Mouse (Mus musculus): ENCODE data around the gene 1600014C23Rik. TPM values are rescaled to one million over a fixed set of nuclear protein-coding genes. Genes with fewer than 3 reads are reported as not detected.
A peak's percentile ranks its signal among the peaks of the same experiment; 100 is the strongest.

1600014C23Rik gene
- polyA plus RNA-seq, 1 experiment = not detected

DNA sequence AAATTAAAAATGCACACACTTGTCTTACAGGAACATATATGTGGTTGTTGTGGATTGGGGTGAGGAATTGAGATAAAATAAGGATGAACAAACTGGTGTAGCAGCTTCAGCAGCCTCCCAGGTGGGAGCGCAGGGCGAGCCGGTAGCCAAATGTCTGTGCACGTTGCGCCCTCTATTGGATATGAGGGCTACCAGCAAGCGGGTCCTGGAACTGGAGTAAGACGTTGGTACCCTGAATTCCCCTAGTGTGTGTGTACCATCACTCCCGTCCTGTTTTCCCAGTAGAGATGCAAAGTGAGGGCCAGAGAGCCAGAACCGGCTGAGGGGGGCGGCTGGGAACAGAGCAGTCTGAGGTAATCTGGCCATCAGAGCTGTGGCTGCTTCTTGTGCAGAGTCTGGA lies 15.3 kb downstream of the 1600014C23Rik start:
- H3K4me1 ChIP-seq (ENCODE audit: control insufficient read depth, insufficient read depth, insufficient read length) = no peaks in the 10 kb centered on the region
- no peaks in the 10 kb centered on the region for H3K36me3 ChIP-seq (ENCODE audit: control insufficient read depth, insufficient read depth, low read length)
- TF ChIP-seq CTCF (IDR thresholded peaks at IDR 0.05; ENCODE audit: extremely low read depth, insufficient read depth, insufficient read length, insufficient replicate concordance) (peak; percentile 77; the same call in 1 of the 2 replicates), POLR2A (IDR thresholded peaks at IDR 0.05; ENCODE audit: low read depth, low read length) (no peak)
- peak; percentile 21 to 67 for DNase-seq (ENCODE audit: low read depth in 1 of 2, low spot score in 2 of 2)
- H3K27ac ChIP-seq (ENCODE audit: insufficient read depth, low read length) = no peak overlapping the region
- WGBS = 4% methylated on average over 10 of the region's 10 CpGs
- no peaks in the 10 kb centered on the region for H3K27me3 ChIP-seq (ENCODE audit: control insufficient read depth, insufficient read depth, low read length)
- H3K4me3 ChIP-seq (ENCODE audit: extremely low read depth, insufficient read depth, insufficient read length) = no peak overlapping the region

DNA sequence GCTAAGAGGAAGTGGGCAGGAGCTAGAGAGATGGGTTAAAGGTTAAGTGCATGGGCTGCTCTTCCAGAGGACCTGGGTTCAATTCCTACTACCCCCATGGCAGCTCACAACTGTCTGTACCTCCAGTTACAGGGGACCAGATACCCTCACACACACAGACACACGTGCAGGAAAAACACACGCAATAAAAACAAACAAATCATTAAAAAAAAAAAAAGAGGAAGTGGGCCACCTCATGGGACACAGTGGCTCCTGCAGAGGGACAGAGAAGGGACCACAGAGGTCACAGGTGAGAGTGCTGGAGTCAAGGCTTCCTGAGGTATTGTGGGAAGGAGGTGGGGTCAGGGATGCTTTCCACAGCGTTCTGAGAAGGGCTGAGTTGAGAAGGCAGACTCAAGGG lies 22.1 kb downstream of the 1600014C23Rik start:
- Histone ChIP-seq H3K27me3 (ENCODE audit: control insufficient read depth, insufficient read depth, low read length) (no peaks in the 10 kb centered on the region), H3K4me3 (ENCODE audit: extremely low read depth, insufficient read depth, insufficient read length) (no peak overlapping the region), H3K27ac (ENCODE audit: insufficient read depth, low read length) (no peak overlapping the region), H3K36me3 (ENCODE audit: control insufficient read depth, insufficient read depth, low read length) (no peaks in the 10 kb centered on the region), H3K4me1 (ENCODE audit: control insufficient read depth, insufficient read depth, insufficient read length) (no peaks in the 10 kb centered on the region)
- TF ChIP-seq POLR2A (IDR thresholded peaks at IDR 0.05; ENCODE audit: low read depth, low read length) = no peak
- TF ChIP-seq CTCF (IDR thresholded peaks at IDR 0.05; ENCODE audit: extremely low read depth, insufficient read depth, insufficient read length, insufficient replicate concordance) = no peak
- DNase-seq (ENCODE audit: low read depth in 1 of 2, low spot score in 2 of 2) = no peak
- 12% methylated on average over 3 of the region's 3 CpGs for WGBS

DNA sequence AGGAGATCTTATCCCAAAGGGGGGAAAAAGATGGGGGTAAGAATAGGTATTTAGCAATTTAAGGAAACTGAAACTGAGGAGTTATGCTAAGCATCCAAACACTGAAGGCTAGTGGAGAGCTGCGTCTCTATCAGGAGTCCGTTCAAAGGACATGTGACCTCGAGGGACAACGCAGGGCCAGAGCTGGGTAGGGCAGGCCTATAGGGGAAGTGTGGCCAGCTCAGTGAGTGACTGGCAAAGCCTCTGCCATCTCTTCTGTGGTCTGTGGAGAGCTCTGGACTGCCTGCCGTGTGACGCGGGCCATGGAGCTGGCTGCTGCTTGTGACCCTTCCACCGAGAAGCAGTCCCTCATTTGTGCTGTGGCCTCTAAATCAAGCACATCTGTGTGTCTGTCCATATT lies 23.2 kb downstream of the 1600014C23Rik start:
- Histone ChIP-seq H3K36me3 (ENCODE audit: control insufficient read depth, insufficient read depth, low read length) (no peaks in the 10 kb centered on the region), H3K27ac (ENCODE audit: insufficient read depth, low read length) (no peak overlapping the region), H3K27me3 (ENCODE audit: control insufficient read depth, insufficient read depth, low read length) (no peaks in the 10 kb centered on the region), H3K4me3 (ENCODE audit: extremely low read depth, insufficient read depth, insufficient read length) (no peak overlapping the region), H3K4me1 (ENCODE audit: control insufficient read depth, insufficient read depth, insufficient read length) (no peaks in the 10 kb centered on the region)
- TF ChIP-seq CTCF (IDR thresholded peaks at IDR 0.05; ENCODE audit: extremely low read depth, insufficient read depth, insufficient read length, insufficient replicate concordance) (no peak), POLR2A (IDR thresholded peaks at IDR 0.05; ENCODE audit: low read depth, low read length) (no peak)
- 52% methylated on average over 8 of the region's 8 CpGs for WGBS
- no peak for DNase-seq (ENCODE audit: low read depth in 1 of 2, low spot score in 2 of 2)

DNA sequence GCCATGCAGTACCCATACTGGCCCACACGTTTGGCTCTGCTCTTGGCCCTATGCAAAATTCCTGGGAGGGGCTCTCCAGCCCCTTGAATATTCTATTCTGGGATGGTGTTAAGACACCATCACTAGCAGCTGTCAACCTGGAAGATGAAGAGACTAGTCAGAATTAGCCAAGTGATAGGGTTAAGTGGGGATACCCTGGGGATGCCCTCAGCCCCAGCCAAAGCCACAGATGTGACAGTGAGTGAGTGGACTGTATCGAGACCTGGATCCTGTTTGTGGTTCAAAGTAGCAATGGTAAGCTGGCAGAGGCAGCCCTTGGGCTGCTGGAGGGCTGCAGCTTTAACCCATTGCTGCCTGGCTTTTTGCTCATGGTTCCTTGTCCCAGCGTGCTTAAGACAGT lies 23.8 kb downstream of the 1600014C23Rik start:
- 37% methylated on average over 3 of the region's 3 CpGs for WGBS
- Histone ChIP-seq H3K27ac (ENCODE audit: insufficient read depth, low read length) (no peak overlapping the region), H3K27me3 (ENCODE audit: control insufficient read depth, insufficient read depth, low read length) (no peaks in the 10 kb centered on the region), H3K4me3 (ENCODE audit: extremely low read depth, insufficient read depth, insufficient read length) (no peak overlapping the region), H3K36me3 (ENCODE audit: control insufficient read depth, insufficient read depth, low read length) (no peaks in the 10 kb centered on the region), H3K4me1 (ENCODE audit: control insufficient read depth, insufficient read depth, insufficient read length) (no peaks in the 10 kb centered on the region)
- TF ChIP-seq CTCF (IDR thresholded peaks at IDR 0.05; ENCODE audit: extremely low read depth, insufficient read depth, insufficient read length, insufficient replicate concordance) (no peak), POLR2A (IDR thresholded peaks at IDR 0.05; ENCODE audit: low read depth, low read length) (no peak)
- DNase-seq (ENCODE audit: low read depth in 1 of 2, low spot score in 2 of 2) = no peak

DNA sequence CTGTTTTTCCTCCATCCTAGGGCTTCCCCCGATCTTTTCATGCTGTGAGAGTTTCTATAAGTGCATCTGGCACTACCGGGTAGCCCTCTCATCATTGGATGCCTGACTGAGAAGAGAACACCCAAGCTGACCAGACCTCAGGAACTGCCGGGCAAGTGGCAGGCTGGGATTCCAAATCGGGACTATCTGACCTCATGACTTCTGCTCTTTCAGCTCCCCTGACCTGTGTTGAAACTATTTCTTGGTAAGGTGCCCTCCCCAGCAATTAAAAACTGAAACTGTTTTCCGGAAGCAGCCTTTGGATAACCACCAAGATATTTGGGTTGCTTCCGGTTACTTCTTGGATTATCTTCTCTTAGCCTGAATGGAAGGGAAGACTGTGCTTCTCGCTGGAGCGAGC lies 25.5 kb downstream of the 1600014C23Rik start:
- no peak for TF ChIP-seq CTCF (IDR thresholded peaks at IDR 0.05; ENCODE audit: extremely low read depth, insufficient read depth, insufficient read length, insufficient replicate concordance)
- TF ChIP-seq POLR2A (IDR thresholded peaks at IDR 0.05; ENCODE audit: low read depth, low read length) = no peak
- WGBS = 80% methylated on average over 8 of the region's 8 CpGs
- no peak overlapping the region for H3K27ac ChIP-seq (ENCODE audit: insufficient read depth, low read length)

DNA sequence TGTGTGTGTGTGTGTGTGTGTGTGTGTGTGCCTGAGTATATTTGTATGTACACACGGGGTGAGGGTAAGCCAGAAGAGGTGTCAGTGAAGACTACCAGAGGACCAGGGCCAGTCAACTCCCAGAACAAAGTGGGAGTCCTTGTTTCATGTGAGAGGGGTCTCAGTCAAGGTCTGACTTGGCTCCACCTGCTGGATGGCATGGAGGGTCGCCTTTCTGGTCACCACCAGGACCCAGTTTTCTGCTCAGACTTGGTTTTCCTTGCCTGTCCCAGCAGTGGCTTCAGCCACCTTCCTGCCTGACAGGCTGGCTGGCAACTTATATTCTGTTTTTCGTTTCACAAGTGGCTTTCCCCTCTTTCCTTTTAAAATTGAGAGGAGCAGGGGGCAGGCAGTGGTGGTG lies 26.3 kb downstream of the 1600014C23Rik start:
- Histone ChIP-seq H3K27me3 (ENCODE audit: control insufficient read depth, insufficient read depth, low read length) (no peaks in the 10 kb centered on the region), H3K4me1 (ENCODE audit: control insufficient read depth, insufficient read depth, insufficient read length) (no peaks in the 10 kb centered on the region), H3K4me3 (ENCODE audit: extremely low read depth, insufficient read depth, insufficient read length) (no peak overlapping the region), H3K27ac (ENCODE audit: insufficient read depth, low read length) (no peak overlapping the region), H3K36me3 (ENCODE audit: control insufficient read depth, insufficient read depth, low read length) (no peaks in the 10 kb centered on the region)
- 42% methylated on average over 3 of the region's 3 CpGs for WGBS
- no peak for DNase-seq (ENCODE audit: low read depth in 1 of 2, low spot score in 2 of 2)
- TF ChIP-seq CTCF (IDR thresholded peaks at IDR 0.05; ENCODE audit: extremely low read depth, insufficient read depth, insufficient read length, insufficient replicate concordance) = no peak
- no peak for TF ChIP-seq POLR2A (IDR thresholded peaks at IDR 0.05; ENCODE audit: low read depth, low read length)

More for the DNA sequence above, 25.5 kb downstream of the 1600014C23Rik start:
- no peak overlapping the region for H3K4me3 ChIP-seq (ENCODE audit: extremely low read depth, insufficient read depth, insufficient read length)
- no peaks in the 10 kb centered on the region for H3K36me3 ChIP-seq (ENCODE audit: control insufficient read depth, insufficient read depth, low read length)
- no peak for DNase-seq (ENCODE audit: low read depth in 1 of 2, low spot score in 2 of 2)
- no peaks in the 10 kb centered on the region for H3K27me3 ChIP-seq (ENCODE audit: control insufficient read depth, insufficient read depth, low read length)
- no peaks in the 10 kb centered on the region for H3K4me1 ChIP-seq (ENCODE audit: control insufficient read depth, insufficient read depth, insufficient read length)

DNA sequence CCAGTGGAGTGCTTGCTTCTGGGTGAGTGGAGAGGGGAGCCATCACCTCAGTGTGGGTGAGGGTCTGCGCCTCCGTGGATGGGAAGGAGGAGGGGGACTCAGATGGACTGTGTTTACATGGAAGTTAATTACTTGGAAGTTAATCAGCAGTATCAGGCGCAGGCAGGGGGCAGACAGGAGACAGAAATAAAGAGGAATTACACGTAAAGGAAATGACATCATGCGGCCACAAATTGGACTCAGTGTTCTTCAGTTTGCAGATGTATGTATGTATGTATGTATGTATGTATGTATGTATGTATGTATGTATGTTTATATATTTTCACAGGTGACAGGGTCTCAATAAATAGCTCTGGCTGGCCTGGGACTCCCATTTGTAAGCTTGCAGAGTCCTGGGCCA lies 26.8 kb downstream of the 1600014C23Rik start:
- DNase-seq (ENCODE audit: low read depth in 1 of 2, low spot score in 2 of 2) = no peak
- H3K27me3 ChIP-seq (ENCODE audit: control insufficient read depth, insufficient read depth, low read length) = no peaks in the 10 kb centered on the region
- no peak overlapping the region for H3K27ac ChIP-seq (ENCODE audit: insufficient read depth, low read length)
- WGBS = 29% methylated on average over 5 of the region's 5 CpGs
- no peak overlapping the region for H3K4me3 ChIP-seq (ENCODE audit: extremely low read depth, insufficient read depth, insufficient read length)
- H3K36me3 ChIP-seq (ENCODE audit: control insufficient read depth, insufficient read depth, low read length) = no peaks in the 10 kb centered on the region
- TF ChIP-seq CTCF (IDR thresholded peaks at IDR 0.05; ENCODE audit: extremely low read depth, insufficient read depth, insufficient read length, insufficient replicate concordance) = no peak
- no peak for TF ChIP-seq POLR2A (IDR thresholded peaks at IDR 0.05; ENCODE audit: low read depth, low read length)
- no peaks in the 10 kb centered on the region for H3K4me1 ChIP-seq (ENCODE audit: control insufficient read depth, insufficient read depth, insufficient read length)

All from spleen, adult 2 months (tissue).